Mouse (Mus musculus) cerebellum, adult 2 months (tissue): ENCODE data around the gene Tpbpa.
"Not testable (repeated sequence)": the region's sequence is repeated elsewhere in the genome, so short reads cannot be mapped to it uniquely, and the experiment has no call there.

Experiments used
- CTCF ChIP-seq: fragments of 200-500 bp; IDR thresholded peaks from 2 replicates; pipeline ENCODE4 v1.5.1; 2011; ENCODE audit warnings: low read depth, mild to moderate bottlenecking, control low read depth, low read length, moderate library complexity, borderline replicate concordance; ENCODE audit not compliant: insufficient read depth
- POLR2A ChIP-seq: fragments of 200-500 bp; IDR thresholded peaks from 2 replicates; pipeline ENCODE4 v1.6.1; 2011; ENCODE audit warnings: low read length, control low read depth, borderline replicate concordance; ENCODE audit not compliant: insufficient read depth

DNA sequence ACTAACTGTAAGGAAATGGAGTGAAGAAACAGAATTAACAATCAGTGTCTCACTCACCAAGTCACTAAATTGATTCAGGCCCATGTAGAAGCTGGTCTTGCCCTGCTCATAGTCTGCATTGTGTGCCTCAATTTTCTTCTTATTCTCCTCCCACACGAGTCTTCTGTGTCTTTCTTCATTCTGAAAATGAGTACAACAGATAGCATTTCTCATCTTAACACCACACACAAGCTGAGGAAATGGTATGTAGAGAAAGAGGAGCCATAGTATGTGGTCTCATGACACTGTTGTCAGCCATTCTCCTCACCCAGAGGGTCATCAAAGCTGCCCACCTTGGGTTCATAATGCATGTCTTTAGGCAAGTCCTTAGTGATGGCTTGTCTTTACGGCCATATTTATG is 6.3 kb downstream of the Tpbpa start, which contains the start of gene Gm49393:
- TF ChIP-seq CTCF, POLR2A: not testable (repeated sequence)
